Mouse (Mus musculus): ENCODE data around the gene Fam181a. TPM values are rescaled to one million over a fixed set of nuclear protein-coding genes. Genes with fewer than 3 reads are reported as not detected.

The Fam181a gene
- polyA plus RNA-seq (2015; fragmentation: Nextera tagmentation; extraction: Ambion mirVana): 0.13 TPM in 1 of 2 replicates, not detected in the other

- Histone ChIP-seq H3K4me2 (replicated peaks) (no peak within 1 kb of the TSS), H3K4me3 (replicated peaks) (no peak within 1 kb of the TSS), H3K27ac (no peak within 1 kb of the TSS), H3K9me3 (no peaks in the 10 kb centered on the region), H3K27me3 (replicated peaks) (peaks cover 24% of the 10 kb centered on the region), H3K4me1 (replicated peaks) (no peaks in the 10 kb centered on the region), H3K36me3 (no peaks in the 10 kb centered on the region), H3K9ac (no peak within 1 kb of the TSS)
- 80% methylated on average over 2 of the region's 2 CpGs for WGBS
- no peak for ATAC-seq
These were observed at the start of gene Fam181a for GRCm38 (mm10) chr12:103310744-103311267. Gene Fam181a, plus strand, starts transcription at chr12:103310975.

DNA sequence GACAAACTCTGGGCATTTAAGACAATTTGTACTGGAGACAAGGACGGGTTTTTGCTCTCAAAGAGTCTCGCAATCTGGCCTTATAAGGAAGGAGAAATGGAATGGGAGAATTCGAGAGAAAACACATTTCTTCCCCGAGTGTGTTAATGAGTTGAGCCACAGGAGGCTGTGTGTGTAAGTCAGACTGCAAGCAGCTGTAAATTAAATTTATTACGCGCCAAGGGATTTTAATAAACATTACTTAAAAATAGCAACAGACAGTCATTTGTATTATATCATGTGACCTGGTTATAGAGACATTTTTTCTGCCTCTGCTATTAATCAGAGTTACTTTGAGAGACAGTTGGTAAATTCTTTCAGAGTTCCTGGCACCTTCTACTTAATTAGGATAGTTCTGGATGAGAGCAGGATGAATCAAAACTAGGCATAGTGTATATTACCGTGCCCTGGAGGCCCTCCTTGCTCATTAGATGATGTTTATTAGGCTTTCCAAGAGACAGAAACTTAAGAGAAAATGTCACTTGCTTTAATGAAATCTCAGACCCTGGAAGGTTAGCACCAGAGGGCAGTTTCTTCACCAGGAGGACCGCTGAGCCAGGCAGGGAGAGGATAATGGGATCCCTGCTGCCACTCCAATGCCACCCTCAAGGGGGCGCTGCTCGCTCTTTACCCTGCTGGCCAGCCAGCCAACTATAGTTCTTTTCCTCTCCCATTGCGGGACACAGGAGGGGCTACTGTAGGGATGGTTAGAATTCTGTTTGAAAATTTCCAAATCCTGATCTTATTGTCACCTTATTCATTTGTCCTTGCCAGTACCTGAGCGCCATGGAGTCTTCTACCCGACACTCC lies 48.5 kb upstream of the Fam181a start:
- Histone ChIP-seq H3K36me3 (no peaks in the 10 kb centered on the region), H3K27me3 (replicated peaks) (no peaks in the 10 kb centered on the region), H3K27ac (no peak overlapping the region), H3K9me3 (no peaks in the 10 kb centered on the region), H3K4me3 (replicated peaks) (no peak overlapping the region), H3K9ac (no peak overlapping the region), H3K4me2 (replicated peaks) (no peak overlapping the region), H3K4me1 (replicated peaks) (no peaks in the 10 kb centered on the region)
- 55% methylated on average over 13 of the region's 13 CpGs for WGBS
- ATAC-seq: no peak

DNA sequence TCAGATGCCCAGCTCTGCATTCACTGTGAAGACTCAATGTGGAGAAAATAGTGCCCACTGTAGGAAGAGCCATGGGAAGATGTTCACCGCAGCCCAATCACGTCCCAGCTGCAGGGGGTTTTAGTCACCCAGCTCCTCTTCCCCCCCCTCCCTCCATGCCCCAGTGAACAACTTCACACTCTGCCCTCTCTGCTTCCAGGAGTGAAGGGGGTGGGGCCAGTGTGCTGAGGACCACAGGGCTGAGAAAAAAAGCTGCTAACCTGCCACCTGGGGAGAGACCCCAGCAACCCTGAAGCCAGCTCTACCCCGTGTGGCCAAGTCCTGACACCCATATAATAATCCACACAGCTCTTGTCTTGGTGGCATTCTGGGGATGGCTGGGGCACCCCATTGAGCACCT lies 44.2 kb upstream of the Fam181a start:
- WGBS: 40% methylated on average over 3 of the region's 3 CpGs
- Histone ChIP-seq H3K36me3 (no peaks in the 10 kb centered on the region), H3K4me3 (replicated peaks) (no peak overlapping the region), H3K4me2 (replicated peaks) (no peak overlapping the region), H3K27ac (no peak overlapping the region), H3K9me3 (no peaks in the 10 kb centered on the region), H3K9ac (no peak overlapping the region), H3K27me3 (replicated peaks) (no peaks in the 10 kb centered on the region), H3K4me1 (replicated peaks) (no peaks in the 10 kb centered on the region)
- ATAC-seq: no peak

DNA sequence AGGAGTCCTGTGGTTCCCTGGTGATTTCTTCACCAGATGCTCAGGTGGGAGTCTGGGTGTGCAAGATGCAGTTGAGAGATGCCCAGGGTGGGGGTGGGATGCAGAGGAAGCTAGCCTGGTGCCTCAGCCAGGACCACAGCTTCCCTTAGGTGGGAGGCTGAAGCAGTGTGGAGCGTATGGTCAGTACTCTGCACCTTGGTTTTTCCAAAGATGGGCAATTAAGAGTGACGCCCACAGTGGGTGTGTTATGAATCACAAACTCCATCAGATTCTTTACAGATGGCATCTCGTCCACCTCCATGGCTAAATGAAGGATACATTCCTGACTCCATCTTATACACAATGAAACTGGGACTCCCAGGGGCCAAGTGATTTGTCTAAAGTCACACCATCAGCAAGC lies 38.6 kb upstream of the Fam181a start:
- 86% methylated on average over 3 of the region's 3 CpGs for WGBS
- no peak overlapping the region for H3K9ac ChIP-seq
- ATAC-seq: no peak
- H3K4me2 ChIP-seq (replicated peaks): no peak overlapping the region
- no peaks in the 10 kb centered on the region for H3K9me3 ChIP-seq
- H3K27ac ChIP-seq: no peak overlapping the region
- H3K27me3 ChIP-seq (replicated peaks): no peaks in the 10 kb centered on the region
- H3K4me3 ChIP-seq (replicated peaks): no peak overlapping the region
- H3K4me1 ChIP-seq (replicated peaks): no peaks in the 10 kb centered on the region
- H3K36me3 ChIP-seq: no peaks in the 10 kb centered on the region

- Histone ChIP-seq H3K4me2 (replicated peaks) (no peak overlapping the region), H3K9me3 (no peaks in the 10 kb centered on the region), H3K36me3 (no peaks in the 10 kb centered on the region), H3K27me3 (replicated peaks) (no peaks in the 10 kb centered on the region), H3K4me3 (replicated peaks) (no peak overlapping the region), H3K27ac (no peak overlapping the region), H3K9ac (no peak overlapping the region), H3K4me1 (replicated peaks) (no peaks in the 10 kb centered on the region)
- 58% methylated on average over 6 of the region's 6 CpGs for WGBS
- ATAC-seq: no peak
These were observed 37.7 kb upstream of the Fam181a start for GRCm38 (mm10) chr12:103273051-103273450.

GRCm38 (mm10) chr12:103273732-103274131 lies 37.0 kb upstream of the Fam181a start:
- Histone ChIP-seq H3K4me3 (replicated peaks) (no peak overlapping the region), H3K4me1 (replicated peaks) (no peaks in the 10 kb centered on the region), H3K9me3 (no peaks in the 10 kb centered on the region), H3K36me3 (no peaks in the 10 kb centered on the region), H3K9ac (no peak overlapping the region), H3K27ac (no peak overlapping the region), H3K27me3 (replicated peaks) (no peaks in the 10 kb centered on the region), H3K4me2 (replicated peaks) (no peak overlapping the region)
- WGBS: 83% methylated on average over 2 of the region's 2 CpGs
- ATAC-seq: no peak

GRCm38 (mm10) chr12:103276422-103276821 lies 34.4 kb upstream of the Fam181a start:
- no peaks in the 10 kb centered on the region for H3K36me3 ChIP-seq
- no peak overlapping the region for H3K4me3 ChIP-seq (replicated peaks)
- no peak for ATAC-seq
- no peak overlapping the region for H3K4me2 ChIP-seq (replicated peaks)
- no peaks in the 10 kb centered on the region for H3K4me1 ChIP-seq (replicated peaks)
- H3K9ac ChIP-seq: no peak overlapping the region
- no peaks in the 10 kb centered on the region for H3K27me3 ChIP-seq (replicated peaks)
- H3K9me3 ChIP-seq: no peaks in the 10 kb centered on the region
- WGBS: 63% methylated on average over 4 of the region's 4 CpGs
- H3K27ac ChIP-seq: no peak overlapping the region

DNA sequence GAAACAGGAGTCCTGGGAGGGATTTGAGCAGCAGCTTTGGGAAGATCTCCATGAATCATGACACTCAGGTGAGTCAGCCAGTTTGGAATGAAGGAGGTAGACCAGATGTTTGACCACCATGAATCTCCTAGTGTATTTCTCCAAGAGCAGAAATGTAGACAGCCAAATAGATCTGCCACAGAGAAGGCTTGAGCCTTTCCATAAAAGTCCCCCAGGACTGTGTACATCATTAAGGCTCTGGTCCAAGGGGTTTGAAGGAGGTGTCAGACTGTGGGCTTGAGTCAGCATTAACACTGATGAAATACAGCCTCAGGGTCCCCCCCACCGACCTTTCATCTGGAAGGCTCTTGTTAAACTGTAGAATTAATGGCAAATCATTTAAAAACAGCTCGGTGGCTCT lies 29.3 kb upstream of the Fam181a start:
- no peak overlapping the region for H3K27ac ChIP-seq
- H3K36me3 ChIP-seq: no peaks in the 10 kb centered on the region
- peak; percentile 46 for ATAC-seq
- H3K27me3 ChIP-seq (replicated peaks): no peaks in the 10 kb centered on the region
- H3K4me1 ChIP-seq (replicated peaks): peaks cover 7% of the 10 kb centered on the region; the same call in 1 of the 2 replicates
- no peaks in the 10 kb centered on the region for H3K9me3 ChIP-seq
- no peak overlapping the region for H3K4me3 ChIP-seq (replicated peaks)
- no peak overlapping the region for H3K4me2 ChIP-seq (replicated peaks)
- no peak overlapping the region for H3K9ac ChIP-seq
- 30% methylated on average over 2 of the region's 2 CpGs for whole genome bisulfite sequencing

- no peak overlapping the region for H3K27ac ChIP-seq
- H3K9me3 ChIP-seq: no peaks in the 10 kb centered on the region
- H3K4me2 ChIP-seq (replicated peaks): no peak overlapping the region
- H3K9ac ChIP-seq: no peak overlapping the region
- WGBS: 46% methylated on average over 4 of the region's 4 CpGs
- H3K36me3 ChIP-seq: no peaks in the 10 kb centered on the region
- ATAC-seq: peak; percentile 95
- H3K4me1 ChIP-seq (replicated peaks): peaks cover 7% of the 10 kb centered on the region; the same call in 1 of the 2 replicates
- no peak overlapping the region for H3K4me3 ChIP-seq (replicated peaks)
- no peaks in the 10 kb centered on the region for H3K27me3 ChIP-seq (replicated peaks)
These were observed 28.9 kb upstream of the Fam181a start for GRCm38 (mm10) chr12:103281912-103282311.

- Histone ChIP-seq H3K4me2 (replicated peaks) (no peak overlapping the region), H3K4me1 (replicated peaks) (peaks cover 7% of the 10 kb centered on the region; the same call in 1 of the 2 replicates), H3K9me3 (no peaks in the 10 kb centered on the region), H3K9ac (no peak overlapping the region), H3K36me3 (no peaks in the 10 kb centered on the region), H3K27me3 (replicated peaks) (no peaks in the 10 kb centered on the region), H3K27ac (no peak overlapping the region), H3K4me3 (replicated peaks) (no peak overlapping the region)
- WGBS: 67% methylated on average over 6 of the region's 6 CpGs
- ATAC-seq: no peak
These were observed 27.8 kb upstream of the Fam181a start for GRCm38 (mm10) chr12:103282936-103283335.

- Histone ChIP-seq H3K4me2 (replicated peaks) (no peak overlapping the region), H3K4me1 (replicated peaks) (peaks cover 7% of the 10 kb centered on the region; the same call in 1 of the 2 replicates), H3K36me3 (no peaks in the 10 kb centered on the region), H3K9ac (no peak overlapping the region), H3K27me3 (replicated peaks) (no peaks in the 10 kb centered on the region), H3K9me3 (no peaks in the 10 kb centered on the region), H3K4me3 (replicated peaks) (no peak overlapping the region), H3K27ac (no peak overlapping the region)
- no peak for ATAC-seq
- WGBS: 82% methylated on average over 3 of the region's 3 CpGs
These were observed 27.4 kb upstream of the Fam181a start for GRCm38 (mm10) chr12:103283411-103283810.

DNA sequence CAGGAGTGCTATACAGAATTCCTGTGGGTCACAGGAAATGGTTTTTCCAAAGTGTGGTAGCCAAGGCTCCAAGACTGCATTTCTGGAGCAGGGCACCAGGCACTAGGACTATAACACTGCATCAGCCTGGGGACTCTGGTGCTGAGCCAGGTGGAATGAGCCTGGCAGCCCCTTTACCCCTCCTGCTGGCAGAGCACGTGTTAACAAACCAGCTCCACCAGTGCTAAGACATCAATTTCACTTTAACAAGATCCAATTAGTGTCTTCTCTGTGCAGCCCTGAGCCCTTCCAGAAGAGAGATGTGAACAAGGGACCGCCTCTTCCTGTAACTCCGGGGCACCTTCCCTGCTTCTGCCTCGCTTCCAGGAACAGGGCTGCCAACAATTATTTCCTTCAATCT lies 23.5 kb upstream of the Fam181a start:
- ATAC-seq: no peak

GRCm38 (mm10) chr12:103292366-103292765 lies 18.4 kb upstream of the Fam181a start:
- Histone ChIP-seq H3K27me3 (replicated peaks) (no peaks in the 10 kb centered on the region; the same call in 1 of the 2 replicates), H3K4me3 (replicated peaks) (no peak overlapping the region), H3K4me2 (replicated peaks) (no peak overlapping the region), H3K36me3 (no peaks in the 10 kb centered on the region), H3K4me1 (replicated peaks) (no peaks in the 10 kb centered on the region), H3K27ac (no peak overlapping the region), H3K9ac (no peak overlapping the region), H3K9me3 (no peaks in the 10 kb centered on the region)
- 39% methylated on average over 3 of the region's 3 CpGs for WGBS
- peak; percentile 71 for ATAC-seq

More for the DNA sequence above, 23.5 kb upstream of the Fam181a start:
- H3K27ac ChIP-seq: no peak overlapping the region
- no peak overlapping the region for H3K9ac ChIP-seq
- 67% methylated on average over 4 of the region's 4 CpGs for WGBS
- H3K9me3 ChIP-seq: no peaks in the 10 kb centered on the region
- no peak overlapping the region for H3K4me2 ChIP-seq (replicated peaks)
- H3K27me3 ChIP-seq (replicated peaks): no peaks in the 10 kb centered on the region
- H3K4me1 ChIP-seq (replicated peaks): peaks cover 3% of the 10 kb centered on the region; the same call in 1 of the 2 replicates
- no peak overlapping the region for H3K4me3 ChIP-seq (replicated peaks)
- no peaks in the 10 kb centered on the region for H3K36me3 ChIP-seq

Data from intestine, embryonic 15.5 days (tissue).